Mouse (Mus musculus) heart, embryonic 13.5 days (tissue): ENCODE results near the gene Pde6g. TPM values are rescaled to one million over a fixed set of nuclear protein-coding genes. Genes with fewer than 3 reads are reported as not detected.

Experiments used
- ATAC-seq: fragments of 200-750 bp; cut with Nextera tagmentation; 2 replicates; pipeline ENCODE4 v1.8.0; 2017; ENCODE audit warnings: moderate TSS enrichment; ENCODE audit not compliant: insufficient number of reproducible peaks, low FRiP score, low TSS enrichment; ENCODE audit errors: extremely low read depth
- H3K27ac ChIP-seq: fragments of 300-500 bp; sonication (generic); replicated peaks from 2 replicates; pipeline ENCODE4 v1.5.1; 2015; ENCODE audit warnings: moderate library complexity, mild to moderate bottlenecking, inconsistent platforms
- H3K27me3 ChIP-seq: fragments of 300-500 bp; sonication (generic); replicated peaks from 2 replicates; pipeline ENCODE4 v1.6.1; 2015; ENCODE audit warnings: mild to moderate bottlenecking, inconsistent platforms
- H3K36me3 ChIP-seq: fragments of 300-500 bp; sonication (generic); 2 replicates; pipeline ENCODE4 v1.6.1; 2015; ENCODE audit warnings: mild to moderate bottlenecking, inconsistent platforms
- H3K4me1 ChIP-seq: fragments of 300-500 bp; sonication (generic); 2 replicates; pipeline ENCODE4 v1.6.1; 2015; ENCODE audit warnings: inconsistent platforms
- H3K4me2 ChIP-seq: fragments of 300-500 bp; sonication (generic); 2 replicates; pipeline ENCODE4 v1.6.1; 2015; ENCODE audit warnings: inconsistent platforms, mild to moderate bottlenecking, moderate library complexity
- H3K4me3 ChIP-seq: fragments of 300-500 bp; sonication (generic); 2 replicates; pipeline ENCODE4 v1.5.1; 2015; ENCODE audit warnings: moderate library complexity, mild to moderate bottlenecking, inconsistent platforms
- H3K9ac ChIP-seq: fragments of 300-500 bp; sonication (generic); 2 replicates; pipeline ENCODE4 v1.6.1; 2015; ENCODE audit warnings: inconsistent platforms, mild to moderate bottlenecking, moderate library complexity
- H3K9me3 ChIP-seq: fragments of 300-500 bp; sonication (generic); 2 replicates; pipeline ENCODE4 v1.6.1; 2016; ENCODE audit warnings: inconsistent platforms
- WGBS: fragments of 180-500 bp; shearing (Covaris S2); methylation state at CpG from one replicate; pipeline ENCODE4 v1.1.7; 2015; ENCODE audit warnings: mixed read lengths; 5-methylcytosine and 5-hydroxymethylcytosine counted together
- polyA plus RNA-seq: library from polyadenylated mRNA; unstranded; fragments of >200 nt; fragmentation: Nextera tagmentation; extraction: Ambion mirVana; gene quantifications from 2 replicates; pipeline ENCODE4 v1.2.1, GENCODE M21; 2015

The Pde6g gene
- polyA plus RNA-seq, result not detected in 2 replicates

GRCm38 (mm10) chr11:120453306-120453705, at the start of gene Pde6g:
Gene Pde6g, minus strand, starts transcription at chr11:120453500.
- Histone ChIP-seq H3K27me3 (no peaks in the 10 kb centered on the region; the same call in 1 of the 2 replicates), H3K9me3 (no peaks in the 10 kb centered on the region), H3K4me3 (no peak within 1 kb of the TSS), H3K27ac (no peak within 1 kb of the TSS), H3K9ac (no peak within 1 kb of the TSS), H3K4me2 (no peak within 1 kb of the TSS), H3K36me3 (peaks cover 12% of the 10 kb centered on the region), H3K4me1 (peaks cover 14% of the 10 kb centered on the region)
- WGBS, result 75% methylated on average over 4 of the region's 4 CpGs
- ATAC-seq, result no peak

DNA sequence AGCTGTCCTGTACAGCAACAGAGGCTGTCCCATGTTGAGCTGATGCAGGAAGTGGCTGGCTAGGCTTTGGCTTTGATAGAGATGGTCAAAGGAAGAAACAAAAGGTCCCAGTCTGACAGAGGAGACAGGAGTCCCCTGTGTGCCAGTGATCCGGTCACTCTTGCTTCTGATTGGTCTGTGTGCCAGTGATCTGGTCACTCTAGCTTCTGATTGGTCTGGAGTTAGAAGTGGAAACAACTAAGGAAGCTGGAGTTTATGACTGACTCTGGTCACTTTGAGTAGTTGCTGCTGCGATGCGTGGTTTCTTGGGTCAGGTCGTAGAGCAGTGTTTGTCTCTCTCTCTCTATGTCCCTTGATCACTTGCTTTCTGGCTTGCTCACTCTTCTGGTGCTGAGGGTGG, 48.4 kb upstream of the Pde6g start:
- Histone ChIP-seq H3K27ac (no peak overlapping the region), H3K4me1 (peaks cover 8% of the 10 kb centered on the region), H3K27me3 (no peaks in the 10 kb centered on the region), H3K9me3 (no peaks in the 10 kb centered on the region), H3K4me3 (no peak overlapping the region), H3K36me3 (peaks cover 26% of the 10 kb centered on the region), H3K9ac (no peak overlapping the region), H3K4me2 (no peak overlapping the region)
- no peak for ATAC-seq
- WGBS, result 89% methylated on average over 4 of the region's 4 CpGs

DNA sequence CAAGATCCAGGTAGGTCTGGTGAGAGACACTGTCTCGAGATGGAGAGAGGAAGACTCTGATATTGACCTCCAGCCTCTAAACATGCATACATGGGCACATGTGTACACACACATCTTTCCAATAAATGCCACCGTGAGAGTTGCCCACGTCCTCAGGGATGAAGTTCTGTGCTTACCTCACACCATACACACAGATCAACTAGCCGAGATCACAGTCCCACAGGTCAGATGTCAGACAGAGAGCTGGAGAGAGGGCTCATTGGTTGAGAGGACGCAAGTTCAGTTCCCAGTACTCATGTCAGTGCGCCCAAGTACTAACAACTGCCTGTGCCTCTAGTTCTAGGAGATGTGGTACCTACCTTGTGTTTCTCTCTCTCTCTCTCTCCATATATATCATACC, 47.7 kb upstream of the Pde6g start:
- no peaks in the 10 kb centered on the region for H3K27me3 ChIP-seq
- no peak for ATAC-seq

GRCm38 (mm10) chr11:120500357-120500756, 47.1 kb upstream of the Pde6g start:
- 7% methylated on average over 3 of the region's 3 CpGs for WGBS
- no peak overlapping the region for H3K4me3 ChIP-seq
- H3K27me3 ChIP-seq, result no peaks in the 10 kb centered on the region
- peaks cover 39% of the 10 kb centered on the region for H3K36me3 ChIP-seq
- H3K4me1 ChIP-seq, result peaks cover 8% of the 10 kb centered on the region
- peak overlapping the region; percentile 29 for H3K9ac ChIP-seq
- no peak overlapping the region for H3K4me2 ChIP-seq
- ATAC-seq, result no peak
- no peak overlapping the region for H3K27ac ChIP-seq
- H3K9me3 ChIP-seq, result no peaks in the 10 kb centered on the region

More for the DNA sequence above, 47.7 kb upstream of the Pde6g start:
- Histone ChIP-seq H3K9me3 (no peaks in the 10 kb centered on the region), H3K27ac (no peak overlapping the region), H3K9ac (0 out of 2 replicates have a peak overlapping the region, but pooled peaks have one; percentile 29), H3K4me2 (no peak overlapping the region), H3K4me3 (no peak overlapping the region), H3K4me1 (peaks cover 8% of the 10 kb centered on the region), H3K36me3 (peaks cover 33% of the 10 kb centered on the region)
- 63% methylated on average over 6 of the region's 6 CpGs for WGBS

DNA sequence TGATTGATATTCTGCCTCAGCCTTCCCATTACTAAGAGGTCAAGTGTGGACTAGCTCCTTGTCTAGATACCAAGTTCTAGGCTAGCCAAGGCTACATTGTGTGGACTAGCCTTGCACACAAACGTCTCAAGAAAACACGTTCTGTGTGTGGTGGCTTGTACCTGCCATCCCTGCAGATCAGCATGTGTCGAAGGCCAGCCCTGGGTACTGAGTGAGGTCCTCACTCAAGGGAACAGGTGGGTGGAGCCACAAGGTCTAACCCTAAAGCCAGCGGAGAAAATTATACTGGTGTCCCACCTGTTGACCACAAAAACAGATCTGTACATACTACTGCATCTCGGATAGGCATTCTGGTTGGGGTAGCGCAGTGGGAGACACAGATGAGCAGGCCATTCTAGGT, 46.6 kb upstream of the Pde6g start:
- H3K4me3 ChIP-seq, result no peak overlapping the region
- no peak for ATAC-seq
- no peak overlapping the region for H3K9ac ChIP-seq
- no peak overlapping the region for H3K27ac ChIP-seq
- H3K27me3 ChIP-seq, result no peaks in the 10 kb centered on the region
- no peak overlapping the region for H3K4me2 ChIP-seq
- H3K36me3 ChIP-seq, result peaks cover 44% of the 10 kb centered on the region
- peaks cover 8% of the 10 kb centered on the region for H3K4me1 ChIP-seq
- H3K9me3 ChIP-seq, result no peaks in the 10 kb centered on the region
- WGBS, result 78% methylated on average over 6 of the region's 6 CpGs

DNA sequence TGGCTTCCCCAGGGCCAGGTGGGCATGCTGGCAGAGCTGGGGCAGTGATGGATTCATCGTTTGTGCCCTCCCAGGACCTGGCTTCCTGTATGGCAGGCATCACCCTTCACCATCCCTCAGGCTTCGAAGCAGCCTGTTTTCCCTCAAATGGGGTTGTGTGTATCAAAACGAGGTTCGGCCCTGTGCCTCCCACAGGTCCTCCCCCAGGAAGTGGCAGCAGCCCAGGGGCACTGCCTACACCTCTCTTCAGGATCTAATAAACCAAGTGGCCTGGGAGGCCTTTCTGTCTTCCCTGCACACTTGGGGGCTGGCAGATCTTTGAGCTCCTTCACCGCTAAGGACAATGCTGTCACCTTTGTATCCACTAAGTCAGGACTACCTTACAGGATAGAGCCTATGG, 45.6 kb upstream of the Pde6g start:
- WGBS, result 87% methylated on average over 5 of the region's 5 CpGs

GRCm38 (mm10) chr11:120498226-120498625, 44.9 kb upstream of the Pde6g start:
- 94% methylated on average over 12 of the region's 12 CpGs for WGBS
- H3K4me3 ChIP-seq, result no peak overlapping the region

More for the DNA sequence above, 45.6 kb upstream of the Pde6g start:
- Histone ChIP-seq H3K36me3 (peaks cover 52% of the 10 kb centered on the region), H3K4me3 (no peak overlapping the region), H3K4me2 (no peak overlapping the region), H3K9me3 (no peaks in the 10 kb centered on the region), H3K9ac (no peak overlapping the region), H3K4me1 (peaks cover 8% of the 10 kb centered on the region), H3K27ac (no peak overlapping the region), H3K27me3 (no peaks in the 10 kb centered on the region)
- no peak for ATAC-seq

DNA sequence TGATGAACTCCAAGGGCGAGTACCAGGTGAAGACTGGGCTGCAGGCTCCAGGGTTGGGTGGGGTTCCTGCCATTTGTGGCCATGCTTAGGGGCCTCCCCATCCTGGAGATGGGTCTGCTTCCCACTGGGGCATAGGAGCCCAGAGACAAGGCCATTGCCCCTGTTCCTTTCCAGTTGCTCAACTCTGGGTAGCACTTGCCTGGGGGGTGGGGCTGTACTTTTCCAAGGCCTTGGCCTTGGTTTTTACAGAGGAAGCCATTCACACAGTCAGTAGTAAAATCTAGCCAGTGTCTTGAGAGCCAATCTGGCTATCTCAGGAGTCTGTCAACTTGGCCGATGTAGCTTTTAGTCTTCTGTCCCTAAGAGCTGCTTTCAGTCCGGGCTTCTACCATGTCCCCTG, 44.1 kb upstream of the Pde6g start:
- Histone ChIP-seq H3K27me3 (no peaks in the 10 kb centered on the region), H3K4me1 (peaks cover 23% of the 10 kb centered on the region), H3K4me2 (no peak overlapping the region), H3K9ac (no peak overlapping the region), H3K27ac (no peak overlapping the region), H3K9me3 (no peaks in the 10 kb centered on the region), H3K36me3 (peaks cover 52% of the 10 kb centered on the region), H3K4me3 (no peak overlapping the region)
- ATAC-seq, result no peak
- 81% methylated on average over 3 of the region's 3 CpGs for WGBS

More at GRCm38 (mm10) chr11:120498226-120498625, 44.9 kb upstream of the Pde6g start:
- no peak overlapping the region for H3K27ac ChIP-seq
- no peak for ATAC-seq
- peaks cover 15% of the 10 kb centered on the region for H3K4me1 ChIP-seq
- no peak overlapping the region for H3K9ac ChIP-seq
- H3K27me3 ChIP-seq, result no peaks in the 10 kb centered on the region
- no peaks in the 10 kb centered on the region for H3K9me3 ChIP-seq
- H3K4me2 ChIP-seq, result no peak overlapping the region
- H3K36me3 ChIP-seq, result peaks cover 52% of the 10 kb centered on the region

- 72% methylated on average over 3 of the region's 3 CpGs for WGBS
- Histone ChIP-seq H3K4me1 (peaks cover 36% of the 10 kb centered on the region), H3K36me3 (peaks cover 62% of the 10 kb centered on the region), H3K9ac (0 out of 2 replicates have a peak overlapping the region, but pooled peaks have one; percentile 40), H3K4me2 (no peak overlapping the region), H3K4me3 (no peak overlapping the region), H3K27me3 (no peaks in the 10 kb centered on the region), H3K9me3 (no peaks in the 10 kb centered on the region), H3K27ac (no peak overlapping the region)
- no peak for ATAC-seq
Observed at GRCm38 (mm10) chr11:120493911-120494310, 40.6 kb upstream of the Pde6g start.

DNA sequence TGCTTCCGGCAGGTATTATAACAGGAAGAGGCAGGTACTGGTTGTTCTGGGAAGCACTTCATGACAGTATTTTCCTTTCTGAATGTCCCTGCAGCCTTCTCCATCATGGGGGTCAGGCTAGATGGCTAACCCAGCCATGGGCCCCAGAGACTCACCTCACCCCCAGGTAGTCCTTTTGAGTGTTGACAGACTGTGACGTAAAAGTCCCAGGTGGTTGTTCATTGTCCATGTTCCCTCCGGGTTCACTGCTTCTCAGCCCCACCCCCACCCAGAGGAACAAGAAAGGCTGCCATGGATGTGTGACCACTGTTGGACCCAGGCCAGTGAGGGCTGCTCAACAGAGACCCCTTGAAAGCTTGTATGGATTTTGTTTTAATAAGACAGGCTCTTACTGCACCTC, 40.1 kb upstream of the Pde6g start:
- H3K4me1 ChIP-seq, result peaks cover 36% of the 10 kb centered on the region
- H3K27me3 ChIP-seq, result no peaks in the 10 kb centered on the region
- WGBS, result 56% methylated on average over 3 of the region's 3 CpGs
- H3K9ac ChIP-seq, result peak overlapping the region; percentile 92
- no peaks in the 10 kb centered on the region for H3K9me3 ChIP-seq
- H3K4me3 ChIP-seq, result peak overlapping the region; percentile 93
- ATAC-seq, result no peak
- peak overlapping the region; percentile 98 for H3K4me2 ChIP-seq
- peaks cover 62% of the 10 kb centered on the region for H3K36me3 ChIP-seq
- peak overlapping the region; percentile 90; the same call in 1 of the 2 replicates for H3K27ac ChIP-seq

- H3K4me1 ChIP-seq, result peaks cover 36% of the 10 kb centered on the region
- H3K9me3 ChIP-seq, result no peaks in the 10 kb centered on the region
- H3K27ac ChIP-seq, result peak overlapping the region; percentile 90
- peaks cover 62% of the 10 kb centered on the region for H3K36me3 ChIP-seq
- peak overlapping the region; percentile 98 for H3K4me2 ChIP-seq
- H3K27me3 ChIP-seq, result no peaks in the 10 kb centered on the region
- WGBS, result 29% methylated on average over 3 of the region's 3 CpGs
- H3K4me3 ChIP-seq, result peak overlapping the region; percentile 93
- H3K9ac ChIP-seq, result peak overlapping the region; percentile 92
- no peak for ATAC-seq
Observed at GRCm38 (mm10) chr11:120492878-120493203, 39.5 kb upstream of the Pde6g start.

- WGBS, result under 1% methylated on average over 42 of the region's 48 CpGs
- no peaks in the 10 kb centered on the region for H3K9me3 ChIP-seq
- H3K4me2 ChIP-seq, result peak overlapping the region; percentile 98
- H3K4me3 ChIP-seq, result peak overlapping the region; percentile 93
- peaks cover 62% of the 10 kb centered on the region for H3K36me3 ChIP-seq
- H3K4me1 ChIP-seq, result peaks cover 36% of the 10 kb centered on the region
- peak; percentile 34 for ATAC-seq
- H3K27ac ChIP-seq, result peak overlapping the region; percentile 90
- peak overlapping the region; percentile 92 for H3K9ac ChIP-seq
- H3K27me3 ChIP-seq, result no peaks in the 10 kb centered on the region
Observed at GRCm38 (mm10) chr11:120492024-120492877, 39.0 kb upstream of the Pde6g start.
